Mouse (Mus musculus) cerebellum, adult 11-12 months (tissue): ENCODE results near the gene Ero1lb.
"Not testable (repeated sequence)": the region's sequence is repeated elsewhere in the genome, so short reads cannot be mapped to it uniquely, and the experiment has no call there.

Experiments used
- DNase-seq: peaks from one replicate; pipeline ENCODE4 v3.0.0; 2022

The Ero1lb gene

DNA sequence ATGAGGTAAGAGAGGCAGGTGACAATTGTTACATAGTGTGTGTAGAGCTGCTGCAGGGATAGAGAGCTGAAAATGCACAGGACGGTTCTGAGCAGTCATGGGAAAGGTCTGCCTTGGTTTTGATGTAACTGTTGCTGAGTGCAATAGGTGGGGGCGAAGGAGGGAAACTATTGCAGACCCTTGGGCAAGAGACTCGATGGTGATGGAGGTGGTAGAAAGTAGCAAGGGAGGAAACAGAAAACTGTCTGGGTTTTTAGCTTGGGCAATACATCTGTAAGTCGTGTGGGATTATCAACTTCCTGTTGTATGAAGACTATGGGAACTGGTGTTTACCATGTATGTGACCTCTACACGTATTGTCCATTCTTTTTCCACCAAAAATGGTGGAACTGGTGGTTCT is 12.5 kb downstream of the Ero1lb start:
- no peak for DNase-seq

DNA sequence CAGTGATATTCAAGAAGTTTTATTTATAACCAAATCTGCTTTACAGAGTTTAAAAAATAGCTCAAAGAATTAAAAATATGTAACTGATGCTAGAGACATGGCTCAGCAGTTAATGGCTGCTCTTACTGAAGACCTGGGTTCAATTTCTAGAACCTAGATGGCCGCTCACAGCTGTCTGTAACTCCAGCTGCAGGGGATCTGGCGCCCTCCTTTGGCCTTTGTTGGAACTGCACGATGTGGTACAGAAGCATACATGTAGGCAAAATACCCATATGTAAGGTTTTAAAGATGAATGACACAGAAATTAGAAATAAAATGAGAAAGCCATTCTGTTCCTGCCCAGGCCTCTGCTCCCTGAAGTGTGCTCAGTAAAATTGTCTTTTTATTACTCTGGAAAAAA is 23.3 kb downstream of the Ero1lb start:
- DNase-seq = no peak

DNA sequence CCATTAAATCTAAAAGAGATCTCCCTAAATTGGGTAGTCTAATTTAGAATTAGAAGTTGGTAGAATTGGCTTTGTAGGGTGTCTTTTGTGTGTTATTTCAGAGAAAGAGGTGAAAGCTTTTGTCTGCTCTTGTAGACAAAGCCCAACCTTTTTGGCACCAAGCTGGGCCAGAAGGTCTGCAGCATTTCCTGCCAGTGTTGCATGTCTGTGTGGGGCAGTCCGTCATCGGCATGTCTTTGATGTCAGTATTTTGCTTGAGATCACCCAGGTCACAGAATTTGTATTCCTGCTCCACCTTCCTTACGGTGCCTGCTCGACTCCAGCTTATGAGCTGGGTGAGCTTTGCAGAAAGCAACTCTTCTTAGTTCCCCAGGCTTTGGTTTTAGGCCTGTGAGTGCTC is 31.4 kb downstream of the Ero1lb start:
- DNase-seq = not testable (repeated sequence)

DNA sequence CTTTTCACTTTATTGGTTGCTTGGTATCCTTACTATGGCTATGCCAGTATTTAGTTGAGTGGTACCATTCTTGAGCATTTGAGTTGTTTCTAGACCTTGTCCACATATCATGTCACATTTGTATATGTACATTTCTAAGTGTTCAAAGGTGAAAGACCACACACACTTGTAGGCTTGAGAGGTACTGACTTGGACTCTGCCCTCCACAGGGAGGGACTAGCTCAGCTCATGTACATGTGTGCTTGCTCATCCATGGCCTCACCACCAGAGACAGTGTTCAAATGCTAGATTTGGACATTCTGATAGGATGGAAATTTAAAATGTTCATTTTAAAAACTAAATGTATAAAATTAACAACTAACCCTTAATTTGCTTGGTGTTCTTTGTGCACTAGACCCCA is 44.5 kb downstream of the Ero1lb start:
- DNase-seq = not testable (repeated sequence)

DNA sequence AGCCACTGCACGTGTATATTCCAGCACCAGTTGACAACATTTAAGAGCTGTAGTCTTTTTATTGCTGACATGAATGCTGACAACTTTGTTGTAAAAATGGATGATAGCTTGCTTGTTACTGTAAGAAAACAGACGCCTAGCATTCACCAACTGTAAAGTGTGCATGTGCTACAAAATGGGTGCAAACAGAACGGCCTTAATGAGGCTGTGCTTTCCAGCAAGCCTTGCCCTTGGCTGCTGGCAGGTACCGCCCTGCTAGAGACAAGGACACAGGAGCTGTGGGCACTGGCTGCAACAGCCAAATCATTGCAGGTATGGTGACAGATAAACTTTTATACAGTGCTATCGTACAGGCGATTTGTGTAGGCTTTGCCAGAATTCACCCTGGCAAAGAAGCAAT is 48.4 kb downstream of the Ero1lb start:
- not testable (repeated sequence) for DNase-seq

DNA sequence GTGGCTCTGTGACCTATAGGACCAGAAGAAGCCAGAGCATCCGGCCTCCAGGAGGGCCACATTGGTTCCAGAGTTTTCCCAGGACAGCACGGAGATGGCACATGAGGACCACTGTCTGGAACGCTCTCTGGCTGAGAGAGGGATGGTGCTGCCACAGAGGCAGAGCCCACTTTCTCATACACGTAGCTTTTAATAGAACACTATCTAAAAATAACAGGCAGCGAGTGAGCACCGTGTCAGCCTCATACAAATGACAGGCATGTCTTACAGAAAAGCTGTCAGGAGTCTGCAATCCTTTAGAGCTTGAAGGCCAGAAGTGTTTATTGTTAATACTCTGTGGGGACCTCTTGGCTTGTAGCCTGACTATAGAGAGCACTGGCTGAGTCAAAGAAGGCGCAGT is 48.9 kb downstream of the Ero1lb start:
- not testable (repeated sequence) for DNase-seq

DNA sequence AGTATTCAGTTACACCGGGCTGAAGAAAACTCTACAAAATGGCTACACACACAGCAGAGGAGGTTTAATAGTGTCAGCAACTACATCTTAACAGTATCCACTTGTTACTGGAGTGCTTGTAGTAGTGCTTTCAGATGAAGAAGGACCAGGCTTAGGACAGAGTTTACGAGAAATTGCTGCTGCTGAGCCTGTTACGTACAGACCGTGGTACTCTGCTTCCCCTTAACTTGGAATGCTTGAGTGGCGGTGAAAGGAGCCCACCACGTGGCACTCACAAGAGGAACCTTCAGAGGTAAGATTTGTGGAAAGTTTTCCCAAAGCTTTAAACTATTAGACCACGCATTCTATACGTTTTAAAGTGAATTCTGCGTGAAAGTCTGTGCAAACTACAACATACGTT is 49.3 kb downstream of the Ero1lb start:
- not testable (repeated sequence) for DNase-seq

DNA sequence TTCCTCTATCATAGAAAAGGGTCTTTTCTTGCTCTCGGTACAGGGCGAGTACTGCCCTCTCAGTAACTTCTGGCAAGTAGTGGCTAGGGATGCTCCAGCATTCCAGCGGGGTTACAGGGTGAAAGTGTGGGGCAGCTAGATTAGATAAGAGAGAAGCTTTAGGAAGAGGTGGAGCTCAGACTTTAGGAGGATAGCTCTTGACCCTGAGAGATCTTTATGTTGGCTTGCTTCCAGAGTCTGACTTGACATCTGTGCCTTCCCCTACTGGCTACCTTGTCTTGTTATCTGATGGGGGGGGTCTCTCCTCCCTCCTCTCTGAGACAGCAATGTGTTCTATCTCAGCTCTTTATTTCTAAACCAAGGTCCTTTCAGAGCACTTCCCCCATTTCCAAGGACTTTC is 50.8 kb downstream of the Ero1lb start:
- not testable (repeated sequence) for DNase-seq

DNA sequence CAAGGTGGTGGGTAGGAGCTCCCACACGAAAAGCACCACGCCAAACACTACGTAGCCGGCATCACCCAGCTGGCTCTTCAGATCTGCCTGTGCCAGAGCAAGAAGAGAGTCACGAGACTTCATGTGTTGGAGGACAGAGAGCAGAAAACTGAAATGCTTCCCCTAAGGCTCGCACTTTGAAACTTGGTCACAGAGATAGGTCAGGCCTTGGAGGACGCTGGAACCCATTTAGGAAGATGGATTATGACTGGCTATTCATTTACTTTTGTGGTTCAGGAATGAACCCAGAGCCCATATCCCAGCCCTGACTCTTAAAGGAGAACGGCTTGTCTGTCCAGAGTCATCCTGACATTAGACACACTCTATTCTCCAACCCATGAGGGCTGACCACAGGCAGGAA is 54.1 kb downstream of the Ero1lb start:
- DNase-seq = not testable (repeated sequence)

DNA sequence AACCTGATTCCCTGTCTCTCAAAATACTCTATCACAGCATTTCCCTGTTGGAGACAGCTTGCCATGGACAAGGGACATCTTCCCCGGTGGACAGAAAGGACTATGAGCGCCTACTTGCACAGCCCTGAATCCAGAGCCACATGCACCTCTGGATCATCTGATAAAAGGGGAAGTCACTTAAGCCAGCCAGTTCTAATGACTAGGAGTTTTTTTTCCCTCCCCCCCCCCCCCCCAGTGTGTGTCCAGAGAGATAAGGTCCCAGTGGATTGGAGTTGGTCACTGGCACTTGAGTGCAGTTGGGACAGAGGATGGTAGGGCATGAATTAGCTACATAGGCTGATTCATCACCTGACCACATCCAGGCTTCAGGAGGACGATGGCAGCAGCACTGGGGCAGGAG is 60.4 kb downstream of the Ero1lb start:
- DNase-seq = not testable (repeated sequence)

DNA sequence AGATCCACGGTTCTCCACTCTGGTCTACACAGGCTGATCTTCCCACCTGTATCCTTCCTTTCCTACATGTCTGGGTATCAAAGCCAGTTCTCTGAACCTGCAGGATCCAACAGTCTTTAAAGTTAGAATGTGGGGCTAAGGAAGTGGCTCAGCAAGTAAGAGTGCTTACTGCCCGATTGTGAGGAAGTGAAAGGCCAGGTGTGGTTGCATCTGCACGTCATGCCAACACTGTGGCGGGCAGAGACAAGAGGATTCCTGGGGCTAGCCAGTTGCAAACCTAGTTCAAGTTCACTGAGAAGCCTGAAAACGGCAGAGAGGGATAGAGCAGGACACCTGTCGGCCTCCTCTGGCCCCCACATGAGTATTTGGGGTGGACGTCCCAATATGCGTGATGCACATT is 62.1 kb downstream of the Ero1lb start:
- not testable (repeated sequence) for DNase-seq

DNA sequence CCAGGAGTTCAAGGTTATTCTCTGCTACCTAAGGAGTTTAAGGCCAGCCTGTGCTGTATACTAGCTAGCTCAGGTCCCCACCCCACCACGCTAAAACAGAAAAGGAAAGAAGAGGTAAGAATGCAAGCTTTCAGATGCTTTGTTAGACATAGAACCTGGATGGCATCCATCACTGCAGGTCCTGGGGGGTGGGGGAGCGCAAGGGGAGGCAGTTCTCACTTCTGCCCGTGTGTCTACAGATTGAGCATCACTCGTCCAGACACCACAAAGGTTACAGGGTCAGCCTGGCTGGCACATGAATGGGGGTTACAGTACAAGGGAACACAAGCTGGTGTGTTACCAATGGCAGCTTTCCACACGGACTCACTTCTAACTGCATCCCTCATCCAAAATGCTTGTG is 62.5 kb downstream of the Ero1lb start:
- not testable (repeated sequence) for DNase-seq

DNA sequence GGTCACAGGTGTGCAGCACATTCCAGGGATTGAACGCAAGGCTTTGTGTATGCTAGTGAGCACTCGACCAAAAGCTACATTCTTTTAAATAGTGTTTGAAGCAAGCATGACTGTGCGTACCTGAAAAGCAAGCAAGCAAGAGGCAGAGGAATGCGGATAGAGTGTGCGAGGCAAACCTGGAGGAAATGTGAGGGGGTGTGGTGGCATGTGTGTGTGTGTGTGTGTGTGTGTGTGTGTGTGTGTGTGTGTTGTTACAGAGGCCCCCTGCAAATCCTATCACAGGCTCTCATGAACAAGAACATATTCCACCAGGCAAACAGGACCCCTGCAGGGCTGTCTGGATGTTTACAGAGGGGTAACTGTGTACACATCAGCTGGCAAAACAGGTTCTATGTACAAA is 64.6 kb downstream of the Ero1lb start:
- not testable (repeated sequence) for DNase-seq

DNA sequence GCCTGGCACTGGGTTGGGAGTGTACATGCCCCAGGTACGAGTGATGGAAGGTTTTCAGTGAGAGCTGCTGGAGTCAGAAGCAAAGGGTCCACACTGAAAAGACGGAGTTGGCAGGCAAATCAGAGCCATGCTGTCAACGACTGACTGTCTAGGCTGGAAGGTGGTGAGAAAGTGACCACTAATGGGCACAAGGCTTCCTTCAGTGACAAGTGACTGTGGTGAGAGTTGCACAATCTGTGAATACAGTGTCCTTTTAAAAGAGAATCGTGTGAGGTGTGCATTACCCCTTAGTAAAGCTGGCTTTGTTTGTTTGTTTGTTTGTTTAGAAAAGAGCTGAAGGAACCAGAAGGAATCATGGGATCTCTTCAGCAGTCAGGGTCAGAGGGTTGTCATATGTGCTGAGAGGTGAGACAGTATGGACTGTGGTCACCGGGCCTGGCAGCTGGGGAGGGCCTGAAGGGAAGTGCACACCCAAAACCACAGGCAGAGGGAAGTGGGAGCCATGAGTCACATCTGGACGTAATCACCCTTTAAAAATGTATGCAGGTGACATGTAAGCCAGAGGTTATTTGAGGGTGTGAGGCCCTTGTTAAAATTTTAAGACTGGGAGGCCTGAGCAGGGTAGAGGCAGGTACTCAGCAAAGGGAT is 69.4 kb downstream of the Ero1lb start:
- not testable (repeated sequence) for DNase-seq

DNA sequence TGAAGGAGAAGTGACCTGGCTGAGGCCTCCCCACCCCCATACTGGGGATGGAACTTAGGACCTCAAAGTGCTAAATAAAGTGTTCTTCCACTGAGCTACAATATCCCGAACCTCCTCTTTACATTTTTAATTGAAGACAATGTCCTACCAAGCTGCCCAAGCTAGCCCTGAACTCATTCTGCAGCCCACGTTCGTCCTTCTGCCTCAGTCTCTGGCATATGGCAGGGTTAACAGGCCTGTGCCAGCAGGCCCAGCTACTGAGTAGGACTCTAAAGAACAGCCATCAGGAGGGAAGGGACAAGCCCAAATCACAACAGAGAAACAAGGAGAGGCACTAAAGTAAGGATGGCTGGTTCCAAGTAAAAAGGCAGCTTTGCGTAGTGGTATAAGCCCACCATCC is 77.1 kb downstream of the Ero1lb start:
- not testable (repeated sequence) for DNase-seq

DNA sequence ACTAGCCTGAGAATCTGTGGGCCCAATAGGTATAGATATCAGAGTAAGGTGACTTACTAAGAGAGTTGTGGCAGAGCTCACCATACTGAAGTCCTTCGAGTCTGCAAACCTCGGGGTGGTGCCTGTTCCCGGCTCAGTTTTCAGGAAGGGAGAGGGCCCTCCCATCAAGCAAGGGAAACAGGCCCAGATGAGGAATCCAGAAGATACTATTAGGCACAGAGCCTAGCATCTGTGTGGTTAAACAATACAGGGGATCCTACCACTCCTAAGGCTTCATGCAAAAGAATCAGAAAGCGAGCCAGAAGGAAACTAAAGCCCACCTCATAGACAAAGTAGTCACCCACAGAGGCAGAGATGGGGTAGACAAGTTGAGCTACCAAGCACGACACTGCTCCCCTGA is 81.0 kb downstream of the Ero1lb start:
- DNase-seq = not testable (repeated sequence)

DNA sequence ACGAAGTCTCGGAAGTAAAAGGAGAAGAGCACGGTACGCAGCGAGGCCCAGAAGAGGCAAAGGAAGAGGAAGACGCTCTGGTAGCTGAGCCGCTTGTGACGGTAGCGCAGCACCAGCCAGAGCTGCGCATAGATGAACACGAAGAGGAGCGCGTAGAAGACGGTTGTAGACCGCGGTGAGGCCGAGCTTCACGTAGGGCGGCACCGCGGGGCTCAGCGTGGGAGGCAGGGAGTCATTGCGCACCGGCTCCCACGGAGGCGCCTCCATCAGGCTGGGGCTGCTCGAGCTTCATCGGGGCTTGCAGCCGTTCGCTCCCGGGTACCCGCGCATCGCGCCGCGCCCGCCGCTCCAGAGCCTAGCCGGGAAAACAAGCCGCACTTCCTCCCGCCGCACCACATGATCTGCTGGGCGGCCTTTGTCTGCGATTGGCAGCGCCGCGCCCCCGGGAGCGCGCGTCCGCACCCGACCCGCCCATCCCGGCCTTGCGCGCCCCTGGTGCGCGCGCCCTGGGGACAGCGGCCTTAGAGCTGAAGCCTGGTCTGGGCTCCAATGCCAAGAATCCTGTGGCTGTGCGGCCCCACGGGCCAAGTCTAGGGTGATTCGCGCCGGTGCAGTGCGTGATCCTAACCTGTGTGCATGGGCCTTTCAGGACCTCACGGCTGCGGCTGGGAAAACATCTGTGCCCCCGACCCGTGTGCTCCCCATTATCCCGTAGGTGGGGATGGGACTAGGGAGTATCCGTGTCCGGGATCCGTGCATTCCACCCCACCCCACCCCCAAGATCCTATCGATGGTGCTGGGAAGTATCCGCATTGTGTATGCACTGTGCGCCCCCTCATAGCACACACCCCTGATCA is 84.6 kb downstream of the Ero1lb start:
- DNase-seq = peak; percentile 73

DNA sequence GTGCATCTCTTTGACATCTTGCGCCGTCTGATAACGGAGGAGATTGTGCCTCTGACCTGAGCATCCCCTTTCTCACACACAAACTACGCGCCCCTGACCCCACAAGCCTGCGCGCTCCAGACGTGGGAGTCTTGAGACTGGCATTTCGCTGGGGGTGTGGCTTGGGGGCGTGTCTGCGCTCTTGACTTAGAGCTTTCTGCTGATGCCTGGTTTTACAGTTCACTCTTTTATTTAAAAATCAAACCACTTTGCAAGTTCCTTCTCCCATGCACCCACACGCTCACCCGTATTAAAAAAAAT is 85.2 kb downstream of the Ero1lb start:
- not testable (repeated sequence) for DNase-seq
